Mouse (Mus musculus): Measurements from ENCODE around the gene Bcl2l15. TPM values are rescaled to one million over a fixed set of nuclear protein-coding genes. Genes with fewer than 3 reads are reported as not detected.

The Bcl2l15 gene
- 1.3 TPM for total RNA-seq (2023)

GRCm38 (mm10) chr3:103832426-103832825, at the start of gene Bcl2l15:
Gene Bcl2l15, plus strand, starts transcription at chr3:103832601.

GRCm38 (mm10) chr3:103791230-103792110, 40.9 kb upstream of the Bcl2l15 start, which contains the start of gene Hipk1:
Gene Hipk1, minus strand, starts transcription at chr3:103791563.

GRCm38 (mm10) chr3:103808891-103809798, 23.3 kb upstream of the Bcl2l15 start, which contains the start of the genes Dclre1b, Ap4b1 and Gm43064:
Gene Dclre1b, minus strand, starts transcription at chr3:103809444.
Gene Ap4b1, plus strand, starts transcription at chr3:103809520.
Gene Gm43064, plus strand, starts transcription at chr3:103809573.

GRCm38 (mm10) chr3:103858881-103859801, 26.7 kb downstream of the Bcl2l15 start, which contains the start of gene Ptpn22:
Gene Ptpn22, plus strand, starts transcription at chr3:103859795.

Other genes with a start within 250 kb of the Bcl2l15 start
- not detected for gene Atg4a-ps, start 186.5 kb upstream of the Bcl2l15 start, total RNA-seq (2023)
- gene Olfml3, start 94.6 kb upstream of the Bcl2l15 start, total RNA-seq (2023) = 10.0 TPM
- gene Gm10964, start 93.2 kb upstream of the Bcl2l15 start, total RNA-seq (2023) = not detected
- 262 TPM for gene Hipk1, start 41.0 kb upstream of the Bcl2l15 start, total RNA-seq (2023)
- 35.6 TPM for gene Dclre1b, start 23.2 kb upstream of the Bcl2l15 start, total RNA-seq (2023)
- gene Ap4b1, start 23.1 kb upstream of the Bcl2l15 start, total RNA-seq (2023) = 21.8 TPM
- gene Gm43064, start 23.0 kb upstream of the Bcl2l15 start, total RNA-seq (2023) = 0.92 TPM
- 360 TPM for gene Ptpn22, start 27.2 kb downstream of the Bcl2l15 start, total RNA-seq (2023)
- 39.5 TPM for gene Rsbn1, start 81.5 kb downstream of the Bcl2l15 start, total RNA-seq (2023)
- 30.2 TPM for gene Phtf1, start 135.5 kb downstream of the Bcl2l15 start, total RNA-seq (2023)

Data from CD8-positive naive resting alpha-beta T cell, adult 57 days (primary cell).